Mouse (Mus musculus): ENCODE data around the gene Gm20388.
A peak's percentile ranks its signal among the peaks of the same experiment; 100 is the strongest.
"Not testable (repeated sequence)": the region's sequence is repeated elsewhere in the genome, so short reads cannot be mapped to it uniquely, and the experiment has no call there.

Gene Gm20388

GRCm38 (mm10) chr8:123389026-123389425 lies 3478.4 kb downstream of the Gm20388 start:
- DNase-seq, result peak; percentile 76

- DNase-seq, result no peak
Observed at GRCm38 (mm10) chr8:123398308-123398707, 3487.7 kb downstream of the Gm20388 start.

DNA sequence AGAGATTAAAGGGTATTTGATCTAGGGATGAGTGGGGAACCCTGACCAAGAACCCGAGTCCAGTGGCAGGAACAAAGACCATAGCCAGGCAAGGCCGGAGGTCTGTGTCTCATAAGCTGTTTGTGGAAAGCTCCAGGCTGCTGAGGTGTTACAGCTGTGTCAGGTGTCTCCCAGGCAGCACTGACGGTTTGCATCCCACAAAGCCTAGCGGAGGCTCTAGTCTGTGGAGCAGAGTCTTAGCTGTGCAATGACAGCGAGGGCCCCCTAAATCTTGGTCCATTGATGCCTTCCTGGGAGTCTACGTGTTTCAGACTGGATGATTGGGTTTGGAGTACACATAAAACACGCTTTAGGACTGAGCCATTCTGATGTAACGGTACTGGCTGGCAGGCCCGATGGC lies 3491.3 kb downstream of the Gm20388 start:
- no peak for DNase-seq

GRCm38 (mm10) chr8:123402730-123403326 lies 3492.2 kb downstream of the Gm20388 start:
- no peak for DNase-seq

GRCm38 (mm10) chr8:123404521-123404920 lies 3493.9 kb downstream of the Gm20388 start:
- DNase-seq, result no peak

- peak; percentile 79 for DNase-seq
Observed at GRCm38 (mm10) chr8:123406786-123407185, 3496.1 kb downstream of the Gm20388 start, which contains the start of gene Mc1r. Gene Mc1r, plus strand, starts transcription at chr8:123407107.

DNA sequence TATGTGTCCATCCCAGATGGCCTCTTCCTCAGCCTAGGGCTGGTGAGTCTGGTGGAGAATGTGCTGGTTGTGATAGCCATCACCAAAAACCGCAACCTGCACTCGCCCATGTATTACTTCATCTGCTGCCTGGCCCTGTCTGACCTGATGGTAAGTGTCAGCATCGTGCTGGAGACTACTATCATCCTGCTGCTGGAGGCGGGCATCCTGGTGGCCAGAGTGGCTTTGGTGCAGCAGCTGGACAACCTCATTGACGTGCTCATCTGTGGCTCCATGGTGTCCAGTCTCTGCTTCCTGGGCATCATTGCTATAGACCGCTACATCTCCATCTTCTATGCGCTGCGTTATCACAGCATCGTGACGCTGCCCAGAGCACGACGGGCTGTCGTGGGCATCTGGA lies 3497.0 kb downstream of the Gm20388 start:
- no peak for DNase-seq

GRCm38 (mm10) chr8:123408586-123409544 lies 3498.2 kb downstream of the Gm20388 start:
- no peak for DNase-seq

DNA sequence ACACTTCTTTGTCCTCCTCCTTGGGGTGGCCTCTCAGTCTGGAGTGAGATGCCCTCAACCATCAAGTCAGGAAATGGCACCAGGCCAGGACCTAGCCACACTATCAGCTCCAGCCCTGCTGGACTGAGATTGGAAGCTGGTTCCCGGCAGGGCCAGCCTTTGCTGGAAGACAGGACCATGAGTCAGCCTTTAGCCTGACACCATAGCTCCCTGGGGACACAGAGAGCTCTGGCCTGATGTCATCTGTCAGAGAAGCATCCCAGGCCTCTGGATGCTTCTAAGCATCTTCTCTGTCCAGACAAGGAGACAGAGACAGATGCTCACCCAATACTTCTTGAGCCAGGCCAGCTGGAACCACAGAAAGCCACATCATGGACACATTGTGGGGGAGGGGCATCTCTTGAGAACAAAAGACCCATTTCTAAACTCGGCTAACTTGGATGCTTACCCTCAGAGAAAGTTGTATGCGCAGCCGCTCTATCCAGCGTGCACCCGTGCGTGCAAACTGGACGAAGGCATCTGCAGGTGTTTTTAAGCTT lies 3499.5 kb downstream of the Gm20388 start:
- peak; percentile 69 for DNase-seq

DNA sequence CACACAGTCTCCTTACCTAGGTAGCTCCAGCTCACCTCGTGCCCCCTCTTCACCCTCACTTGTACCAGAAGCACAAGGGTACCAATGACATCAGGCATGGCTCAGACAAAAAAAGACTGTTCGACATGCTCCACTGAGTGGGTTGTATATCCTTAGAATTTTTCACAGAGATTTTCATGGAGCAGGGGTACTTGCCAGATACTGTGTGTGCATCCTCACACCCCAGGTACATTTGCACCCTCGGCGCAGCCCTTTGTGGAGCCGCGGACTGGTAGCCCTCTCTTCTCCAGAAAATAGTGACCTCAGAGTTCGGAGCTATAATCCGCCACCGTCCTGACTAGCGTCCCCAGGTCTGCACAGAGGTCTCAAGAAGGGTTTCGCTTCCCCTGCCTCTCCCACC lies 3500.1 kb downstream of the Gm20388 start:
- DNase-seq, result peak; percentile 67

- DNase-seq, result peak; percentile 94
Observed at GRCm38 (mm10) chr8:123411246-123411645, 3500.6 kb downstream of the Gm20388 start, which contains the start of gene Tubb3. Gene Tubb3, plus strand, starts transcription at chr8:123411424.

DNA sequence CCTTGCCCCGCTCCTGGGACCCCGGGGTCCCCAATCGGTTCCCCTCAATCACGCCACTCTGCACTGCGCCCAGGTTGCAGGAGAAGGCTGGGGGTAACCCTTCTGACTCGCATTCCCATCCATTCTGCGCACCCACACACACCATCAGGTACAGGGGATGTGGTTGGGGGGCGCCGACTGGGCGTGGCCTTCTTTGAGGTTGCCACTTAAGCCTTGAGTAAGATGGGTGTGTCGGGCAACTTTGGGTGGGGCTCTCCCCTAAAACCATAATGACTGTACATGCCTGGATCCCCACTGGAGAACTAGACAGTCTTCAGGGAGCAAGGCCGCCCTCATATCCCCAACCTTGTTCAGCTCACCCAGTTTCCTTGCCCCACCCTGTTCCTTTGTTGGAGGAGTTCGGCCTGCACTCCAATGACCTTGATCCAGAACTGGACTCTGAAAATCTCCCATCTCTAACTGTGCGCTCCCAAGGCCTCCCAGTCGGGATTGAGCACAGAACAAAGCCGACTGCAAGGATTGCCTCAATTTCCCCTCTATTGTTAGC lies 3501.2 kb downstream of the Gm20388 start:
- no peak for DNase-seq

DNA sequence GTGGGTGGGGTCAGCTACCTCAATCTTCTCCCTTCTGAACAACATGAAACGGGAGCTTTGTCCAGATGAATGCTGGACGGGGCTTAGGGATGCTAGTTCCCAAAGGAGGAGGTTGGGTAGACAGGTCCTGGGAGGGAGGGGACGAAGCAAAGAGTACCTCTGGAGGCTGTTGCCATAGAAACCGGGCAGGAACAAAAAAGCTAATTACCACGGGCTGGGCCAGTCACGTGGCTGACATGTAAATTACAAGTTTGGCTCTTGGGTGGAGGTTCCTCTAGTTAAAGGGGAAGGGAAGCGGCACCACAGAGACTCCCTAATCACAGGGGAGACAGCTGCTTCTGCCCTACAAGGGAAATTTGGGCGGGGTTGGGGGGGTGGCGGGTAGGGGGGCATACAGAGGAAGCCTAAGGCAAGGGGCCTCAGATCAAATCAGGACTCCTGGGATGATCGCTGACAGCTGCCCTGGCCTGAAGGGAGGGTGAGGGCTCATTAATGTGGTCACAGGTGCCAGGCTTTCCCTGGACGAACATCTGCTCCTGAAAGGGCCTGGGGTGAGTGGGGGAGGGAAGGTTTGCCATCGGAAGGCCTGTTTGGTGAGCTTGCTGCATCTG lies 3502.0 kb downstream of the Gm20388 start:
- DNase-seq, result peak; percentile 80

DNA sequence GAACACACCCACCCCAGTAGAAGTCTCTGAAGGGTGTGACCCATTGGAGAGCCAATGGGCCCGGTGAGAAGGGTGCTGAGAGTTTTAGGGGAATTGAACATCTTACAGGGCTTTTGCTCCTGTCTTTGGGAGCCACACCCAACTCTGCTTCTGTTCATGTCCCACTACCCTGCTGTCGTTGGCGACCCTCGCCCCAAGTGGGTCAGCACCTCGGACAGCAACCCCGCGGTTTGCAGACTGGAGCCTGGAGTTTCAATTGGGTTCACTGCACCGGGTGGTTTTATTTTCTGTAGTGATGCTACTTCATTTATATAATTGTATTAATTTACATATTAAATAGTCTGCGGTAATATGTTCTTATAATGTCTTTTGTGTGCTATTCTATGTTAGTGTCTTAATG lies 3503.6 kb downstream of the Gm20388 start:
- DNase-seq, result no peak

DNA sequence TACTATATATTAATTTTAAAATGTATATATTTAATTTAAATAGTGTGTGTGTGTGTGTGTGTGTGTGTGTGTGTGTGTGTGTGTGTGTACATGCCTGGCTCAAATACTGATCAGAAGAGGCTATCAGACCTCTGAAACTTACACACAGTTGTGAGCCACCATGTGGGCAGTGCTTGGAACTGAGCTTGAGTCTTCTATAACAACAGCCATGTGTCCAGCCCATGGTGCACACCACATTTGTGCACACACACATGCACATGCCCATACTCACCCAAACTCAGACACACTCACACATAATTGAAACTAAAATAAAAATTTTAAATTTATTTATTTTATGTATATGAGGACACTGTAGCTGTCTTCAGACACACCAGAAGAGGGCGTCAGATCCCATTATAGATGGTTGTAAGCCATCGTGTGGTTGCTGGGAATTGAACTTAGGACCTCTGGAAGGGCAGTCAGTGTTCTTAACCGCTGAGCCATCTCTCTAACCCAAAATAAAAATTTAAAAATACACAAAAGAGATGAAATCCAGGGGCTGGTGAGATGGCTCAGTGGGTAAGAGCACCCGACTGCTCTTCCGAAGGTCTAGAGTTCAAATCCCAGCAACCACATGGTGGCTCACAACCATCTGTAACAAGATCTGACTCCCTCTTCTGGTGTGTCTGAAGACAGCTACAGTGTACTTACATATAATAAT lies 3504.5 kb downstream of the Gm20388 start:
- DNase-seq, result not testable (repeated sequence)

- no peak for DNase-seq
Observed at GRCm38 (mm10) chr8:123415967-123416943, 3505.6 kb downstream of the Gm20388 start.

- no peak for DNase-seq
Observed at GRCm38 (mm10) chr8:123416944-123417555, 3506.4 kb downstream of the Gm20388 start.

DNA sequence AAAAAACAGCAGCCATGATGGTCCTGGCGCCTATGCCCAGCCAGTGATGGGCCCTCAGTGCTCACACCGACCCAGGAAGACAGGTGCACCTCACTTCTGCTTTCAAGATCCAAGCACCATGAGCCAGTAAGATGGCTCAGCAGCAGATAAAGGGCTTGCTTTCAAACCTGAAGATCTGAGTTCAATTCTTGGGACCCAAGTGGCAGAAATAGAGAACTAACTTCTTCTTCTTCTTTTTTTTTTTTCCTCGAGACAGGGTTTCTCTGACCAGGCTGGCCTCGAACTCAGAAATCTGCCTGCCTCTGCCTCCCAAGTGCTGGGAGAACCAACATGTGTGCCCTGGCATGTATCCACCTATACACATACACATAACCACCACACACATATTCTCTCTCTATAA lies 3509.1 kb downstream of the Gm20388 start:
- no peak for DNase-seq

- no peak for DNase-seq
Observed at GRCm38 (mm10) chr8:123420525-123421281, 3510.1 kb downstream of the Gm20388 start.

DNA sequence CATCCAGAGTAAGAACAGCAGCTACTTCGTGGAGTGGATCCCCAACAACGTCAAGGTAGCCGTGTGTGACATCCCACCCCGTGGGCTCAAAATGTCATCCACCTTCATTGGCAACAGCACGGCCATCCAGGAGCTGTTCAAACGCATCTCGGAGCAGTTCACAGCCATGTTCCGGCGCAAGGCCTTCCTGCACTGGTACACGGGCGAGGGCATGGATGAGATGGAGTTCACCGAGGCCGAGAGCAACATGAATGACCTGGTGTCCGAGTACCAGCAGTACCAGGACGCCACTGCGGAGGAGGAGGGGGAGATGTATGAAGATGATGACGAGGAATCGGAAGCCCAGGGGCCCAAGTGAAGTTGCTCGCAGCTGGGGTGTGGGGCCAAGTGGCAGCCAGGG lies 3510.7 kb downstream of the Gm20388 start:
- DNase-seq, result no peak
